8 mouse cellular contexts compared by ENCODE assay signal in genomic region chr14:20804964-20805672, GRCm38 (mm10). TPM values are rescaled to one million over a fixed set of nuclear protein-coding genes. Genes with fewer than 3 reads are reported as not detected.
DNase-seq lines count a peak whose midpoint lies in the region; ATAC-seq lines count a peak whose summit lies in the region.

No protein-coding gene starts in this region.

- no peaks in the 10 kb centered on the region for H3K36me3 ChIP-seq in midbrain, embryonic 16.5 days (ENCODE audit: control insufficient read depth, insufficient read depth, low read length)
- H3K36me3 ChIP-seq in midbrain, embryonic 13.5 days, result no peaks in the 10 kb centered on the region
- no peaks in the 10 kb centered on the region for H3K36me3 ChIP-seq in forebrain, embryonic 16.5 days (ENCODE audit: control insufficient read depth, insufficient read depth)
- no peaks in the 10 kb centered on the region for H3K36me3 ChIP-seq in intestine, embryonic 15.5 days

- no peaks in the 10 kb centered on the region for H3K4me1 ChIP-seq in midbrain, embryonic 16.5 days (ENCODE audit: control insufficient read depth, insufficient read depth, low read length)
- H3K4me1 ChIP-seq in midbrain, embryonic 13.5 days (replicated peaks), result no peaks in the 10 kb centered on the region
- peaks cover 17% of the 10 kb centered on the region for H3K4me1 ChIP-seq in forebrain, embryonic 16.5 days (replicated peaks; ENCODE audit: control insufficient read depth, insufficient read depth, low read length)
- H3K4me1 ChIP-seq in intestine, embryonic 15.5 days (replicated peaks), result no peaks in the 10 kb centered on the region

- intact Hi-C loops in left cerebral cortex, postnatal 25 days (cut with DNase I), result loop anchor here (5.0 kb wide), 2 partner anchors 187 to 212 kb away; no protein-coding TSS in a partner anchor

- ATAC-seq in midbrain, embryonic 16.5 days, result peak; percentile 39; the same call in 1 of the 2 replicates
- no peak for ATAC-seq in midbrain, embryonic 13.5 days
- peak; percentile 88 for ATAC-seq in forebrain, embryonic 16.5 days
- peak; percentile 70 for ATAC-seq in intestine, embryonic 15.5 days

- DNase-seq in left cerebral cortex, postnatal 25 days (ENCODE audit: low spot score in 2 of 2), result peak; percentile 47 to 68
- peak; percentile 86 to 87 for DNase-seq in right cerebral cortex, postnatal 10 days (ENCODE audit: low spot score in 2 of 2)
- DNase-seq in yolk sac, embryonic 10.5 days (ENCODE audit: low spot score), result no peak
- DNase-seq in spleen, postnatal 14 days (ENCODE audit: low spot score in 2 of 2), result no peak

- WGBS in midbrain, embryonic 16.5 days, result 68% methylated on average over 9 of the region's 9 CpGs
- 78% methylated on average over 9 of the region's 9 CpGs for WGBS in midbrain, embryonic 13.5 days
- WGBS in forebrain, embryonic 16.5 days, result 44% methylated on average over 9 of the region's 9 CpGs
- WGBS in intestine, embryonic 15.5 days, result 57% methylated on average over 9 of the region's 9 CpGs

- no peak overlapping the region for H3K27ac ChIP-seq in midbrain, embryonic 16.5 days (ENCODE audit: low read length)
- H3K27ac ChIP-seq in midbrain, embryonic 13.5 days, result no peak overlapping the region
- no peak overlapping the region; the same call in 1 of the 2 replicates for H3K27ac ChIP-seq in forebrain, embryonic 16.5 days (ENCODE audit: low read length)
- H3K27ac ChIP-seq in intestine, embryonic 15.5 days, result no peak overlapping the region

- H3K27me3 ChIP-seq in midbrain, embryonic 16.5 days (ENCODE audit: control insufficient read depth, insufficient read depth, low read depth, low read length), result no peaks in the 10 kb centered on the region
- H3K27me3 ChIP-seq in midbrain, embryonic 13.5 days, result no peaks in the 10 kb centered on the region
- no peaks in the 10 kb centered on the region for H3K27me3 ChIP-seq in forebrain, embryonic 16.5 days (replicated peaks; ENCODE audit: control insufficient read depth, insufficient read depth, low read length)
- no peaks in the 10 kb centered on the region for H3K27me3 ChIP-seq in intestine, embryonic 15.5 days (replicated peaks)

- no peaks in the 10 kb centered on the region for H3K9me3 ChIP-seq in midbrain, embryonic 16.5 days (replicated peaks; ENCODE audit: control insufficient read depth, low read length, poor library complexity, severe bottlenecking)
- no peaks in the 10 kb centered on the region for H3K9me3 ChIP-seq in midbrain, embryonic 13.5 days
- H3K9me3 ChIP-seq in forebrain, embryonic 16.5 days (ENCODE audit: control insufficient read depth, low read length), result no peaks in the 10 kb centered on the region
- no peaks in the 10 kb centered on the region for H3K9me3 ChIP-seq in intestine, embryonic 15.5 days

- no peak overlapping the region for H3K4me3 ChIP-seq in midbrain, embryonic 16.5 days (ENCODE audit: low read depth, low read length)
- no peak overlapping the region for H3K4me3 ChIP-seq in midbrain, embryonic 13.5 days (replicated peaks)
- H3K4me3 ChIP-seq in forebrain, embryonic 16.5 days (replicated peaks; ENCODE audit: low read length), result no peak overlapping the region
- H3K4me3 ChIP-seq in intestine, embryonic 15.5 days (replicated peaks), result no peak overlapping the region

- no peak overlapping the region for H3K4me2 ChIP-seq in midbrain, embryonic 16.5 days (ENCODE audit: low read length)
- H3K4me2 ChIP-seq in midbrain, embryonic 13.5 days (replicated peaks), result no peak overlapping the region
- H3K4me2 ChIP-seq in forebrain, embryonic 16.5 days (ENCODE audit: low read length), result no peak overlapping the region
- H3K4me2 ChIP-seq in intestine, embryonic 15.5 days (replicated peaks), result no peak overlapping the region

- no peak overlapping the region for H3K9ac ChIP-seq in midbrain, embryonic 16.5 days (ENCODE audit: low read depth, low read length)
- H3K9ac ChIP-seq in midbrain, embryonic 13.5 days (replicated peaks), result no peak overlapping the region
- no peak overlapping the region for H3K9ac ChIP-seq in forebrain, embryonic 16.5 days (replicated peaks; ENCODE audit: low read depth, low read length)
- H3K9ac ChIP-seq in intestine, embryonic 15.5 days, result no peak overlapping the region

RNA-seq across cellular contexts. Expression of gene Camk2g, which starts 11.2 kb away (rescaled TPM):
- polyA plus RNA-seq in midbrain, embryonic 16.5 days (2015; fragmentation: Nextera tagmentation; extraction: Ambion mirVana), result 149 and 180 TPM in 2 replicates
- polyA plus RNA-seq in midbrain, embryonic 13.5 days (2015; fragmentation: Nextera tagmentation; extraction: Ambion mirVana), result 84.2 and 86.8 TPM in 2 replicates
- 123 and 127 TPM in 2 replicates for polyA plus RNA-seq in forebrain, embryonic 16.5 days (2015; fragmentation: Nextera tagmentation; extraction: Ambion mirVana)
- polyA plus RNA-seq in intestine, embryonic 15.5 days (2015; fragmentation: Nextera tagmentation; extraction: Ambion mirVana), result 37.1 and 42.3 TPM in 2 replicates
- 100 to 1,000 TPM; 292 to 312 TPM for total RNA-seq in left cerebral cortex, postnatal 25 days (2021)

RNA-seq across cellular contexts. Expression of gene Plau, which starts 31.3 kb away (rescaled TPM):
- polyA plus RNA-seq in midbrain, embryonic 16.5 days (2015; fragmentation: Nextera tagmentation; extraction: Ambion mirVana), result 0.19 and 0.72 TPM in 2 replicates
- polyA plus RNA-seq in midbrain, embryonic 13.5 days (2015; fragmentation: Nextera tagmentation; extraction: Ambion mirVana), result 0.19 and 0.34 TPM in 2 replicates
- polyA plus RNA-seq in forebrain, embryonic 16.5 days (2015; fragmentation: Nextera tagmentation; extraction: Ambion mirVana), result 0.33 and 0.50 TPM in 2 replicates
- 2.5 and 2.9 TPM in 2 replicates for polyA plus RNA-seq in intestine, embryonic 15.5 days (2015; fragmentation: Nextera tagmentation; extraction: Ambion mirVana)
- total RNA-seq in left cerebral cortex, postnatal 25 days (2021), result 1 to 10 TPM; 5.9 to 7.8 TPM

Comparison
In these comparisons a context has a peak if more than half of its experiments do, and no peak if none do; other contexts are left out.
1. DNase-seq: peak in left cerebral cortex, postnatal 25 days (2 of 2) and right cerebral cortex, postnatal 10 days (2 of 2); none in yolk sac, embryonic 10.5 days (single experiment) and spleen, postnatal 14 days (0 of 2).